Comparison of ENCODE assay signal across 8 mouse cellular contexts in the genomic region with DNA sequence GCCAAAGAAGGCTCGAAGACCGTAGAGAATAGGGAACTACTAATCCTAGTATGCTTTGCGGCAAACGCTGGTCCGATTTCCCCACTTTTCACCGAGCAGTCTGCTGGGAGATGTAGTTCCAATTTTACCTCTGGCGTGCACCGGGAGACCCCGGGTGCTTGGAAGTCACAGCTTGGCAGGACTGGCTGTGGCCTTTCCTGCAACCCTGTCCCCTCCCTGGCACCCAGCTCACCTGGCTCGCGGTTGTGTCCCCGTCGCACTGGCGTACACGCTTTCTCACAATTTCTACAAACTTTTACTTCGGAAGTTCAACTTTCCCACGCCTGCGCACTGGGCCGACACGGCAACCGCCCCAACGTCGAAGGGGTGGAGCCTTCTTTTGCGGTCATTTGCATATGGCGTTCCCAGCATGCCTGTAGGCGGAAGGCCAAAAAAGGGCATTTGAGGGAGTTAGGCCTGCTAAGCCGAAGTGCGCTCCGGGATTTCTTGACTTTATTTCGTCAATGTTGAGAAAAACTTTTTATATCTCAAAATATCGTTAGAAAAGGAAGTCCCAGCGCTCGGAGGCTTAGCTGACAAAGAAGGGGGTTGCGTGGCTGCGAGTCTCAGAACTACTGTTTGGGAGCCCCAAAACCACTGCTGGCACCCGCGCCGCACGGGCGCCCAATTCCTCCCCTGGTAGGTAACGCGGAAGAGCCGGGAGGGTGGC. TPM values are rescaled to one million over a fixed set of nuclear protein-coding genes. Genes with fewer than 3 reads are reported as not detected.
DNase-seq lines count a peak whose midpoint lies in the region; ATAC-seq and TF ChIP-seq lines count a peak whose summit lies in the region.

A gene (plus strand): TSS at position 418 of the 709 bp plus-strand sequence.

- H3K36me3 ChIP-seq in C2C12 (ENCODE audit: control insufficient read depth, insufficient read depth), result peaks cover 26% of the 10 kb centered on the region
- peaks cover 69% of the 10 kb centered on the region for H3K36me3 ChIP-seq in erythroblast, embryonic 14.5 days (ENCODE audit: control insufficient read depth)
- H3K36me3 ChIP-seq in heart, embryonic 11.5 days (ENCODE audit: control insufficient read depth, insufficient read depth, low read length), result peaks cover 32% of the 10 kb centered on the region
- H3K36me3 ChIP-seq in kidney, embryonic 16.5 days (ENCODE audit: insufficient read depth, low read length), result peaks cover 54% of the 10 kb centered on the region
- H3K36me3 ChIP-seq in liver, adult 2 months (ENCODE audit: control insufficient read depth, insufficient read depth, low read length), result peaks cover 10% of the 10 kb centered on the region; the same call in 1 of the 2 replicates
- H3K36me3 ChIP-seq in myocyte (ENCODE audit: control insufficient read depth, insufficient read depth), result no peaks in the 10 kb centered on the region
- peaks cover 12% of the 10 kb centered on the region for H3K36me3 ChIP-seq in splenic B cell, adult 2 months (ENCODE audit: control insufficient read depth, insufficient read depth, low read length, poor library complexity, severe bottlenecking)

- TF ChIP-seq POLR2A in brain, embryonic 14.5 days (IDR thresholded peaks at IDR 0.05; ENCODE audit: borderline replicate concordance, extremely low read depth, insufficient read depth, insufficient read length, poor library complexity, severe bottlenecking), result no peak
- 0 out of 2 replicates have a peak, but pooled peaks have one; percentile 60 for TF ChIP-seq POLR2A in liver, adult 2 months (IDR thresholded peaks at IDR 0.05; ENCODE audit: extremely low read depth, insufficient read depth, low read length)
- no peak for TF ChIP-seq POLR2A in myocyte (IDR thresholded peaks at IDR 0.05; ENCODE audit: insufficient read length, low read depth)

- no peak for TF ChIP-seq CTCF in C2C12 (IDR thresholded peaks at IDR 0.05; ENCODE audit: control insufficient read depth, insufficient read depth, insufficient read length)
- TF ChIP-seq CTCF in brain, embryonic 14.5 days (IDR thresholded peaks at IDR 0.05; ENCODE audit: borderline replicate concordance, extremely low read depth, insufficient read depth, insufficient read length), result no peak
- TF ChIP-seq CTCF in liver, adult 2 months (IDR thresholded peaks at IDR 0.05; ENCODE audit: low read depth, low read length), result no peak

- H3K27ac ChIP-seq in heart, embryonic 11.5 days (ENCODE audit: low read depth, low read length), result peak within 1 kb of the TSS; percentile 86
- H3K27ac ChIP-seq in kidney, embryonic 16.5 days (ENCODE audit: low read length), result peak within 1 kb of the TSS; percentile 95
- H3K27ac ChIP-seq in liver, adult 2 months (replicated peaks; ENCODE audit: insufficient read depth, low read depth, low read length), result peak within 1 kb of the TSS; percentile 90

- H3ac ChIP-seq in C2C12 (ENCODE audit: control insufficient read depth, insufficient read length, low read depth), result peak within 1 kb of the TSS; percentile 94
- H3ac ChIP-seq in myocyte (ENCODE audit: control insufficient read depth, insufficient read length), result peak within 1 kb of the TSS; percentile 50

- H3K4me2 ChIP-seq in heart, embryonic 11.5 days, result peak within 1 kb of the TSS; percentile 97
- peak within 1 kb of the TSS; percentile 96 for H3K4me2 ChIP-seq in kidney, embryonic 16.5 days (replicated peaks; ENCODE audit: low read depth, low read length)
- peak within 1 kb of the TSS; percentile 98 for H3K4me2 ChIP-seq in myocyte (ENCODE audit: low read depth)

- peak; percentile 98 for DNase-seq in brain, embryonic 14.5 days (ENCODE audit: low read depth)
- peak; percentile 93 for DNase-seq in liver, adult 2 months (ENCODE audit: extremely low read depth, low read depth, low spot score)
- peak; percentile 98 for DNase-seq in splenic B cell, adult 2 months (ENCODE audit: low read depth, low spot score)

- peak within 1 kb of the TSS; percentile 79 for H3K4me3 ChIP-seq in C2C12 (ENCODE audit: insufficient read depth, poor library complexity, severe bottlenecking)
- H3K4me3 ChIP-seq in erythroblast, embryonic 14.5 days (replicated peaks), result peak within 1 kb of the TSS; percentile 84
- H3K4me3 ChIP-seq in heart, embryonic 11.5 days (ENCODE audit: low read depth, low read length), result peak within 1 kb of the TSS; percentile 71
- peak within 1 kb of the TSS; percentile 89 for H3K4me3 ChIP-seq in kidney, embryonic 16.5 days (ENCODE audit: low read length)
- H3K4me3 ChIP-seq in liver, adult 2 months (ENCODE audit: insufficient read depth, low read depth, low read length), result peak within 1 kb of the TSS; percentile 83
- H3K4me3 ChIP-seq in myocyte, result peak within 1 kb of the TSS; percentile 86

- no peaks in the 10 kb centered on the region for H3K9me3 ChIP-seq in erythroblast, embryonic 14.5 days (ENCODE audit: control insufficient read depth, low read length)
- H3K9me3 ChIP-seq in heart, embryonic 11.5 days (replicated peaks; ENCODE audit: control insufficient read depth, low read length), result no peaks in the 10 kb centered on the region
- H3K9me3 ChIP-seq in kidney, embryonic 16.5 days (ENCODE audit: low read length), result no peaks in the 10 kb centered on the region

- peak; percentile 82 for ATAC-seq in heart, embryonic 11.5 days (replicated peaks; ENCODE audit: insufficient number of reproducible peaks, low FRiP score, low TSS enrichment)
- ATAC-seq in kidney, embryonic 16.5 days (ENCODE audit: low FRiP score, low TSS enrichment), result peak; percentile 91

- peaks cover 18% of the 10 kb centered on the region for H3K79me3 ChIP-seq in C2C12 (ENCODE audit: low read depth)

- H3K9ac ChIP-seq in heart, embryonic 11.5 days (ENCODE audit: low read depth, low read length), result peak within 1 kb of the TSS; percentile 89
- H3K9ac ChIP-seq in kidney, embryonic 16.5 days (replicated peaks; ENCODE audit: low read length), result peak within 1 kb of the TSS; percentile 92
- H3K9ac ChIP-seq in liver, adult 2 months (ENCODE audit: low read depth, low read length), result peak within 1 kb of the TSS; percentile 88

- H3K27me3 ChIP-seq in C2C12 (ENCODE audit: control insufficient read depth, insufficient read depth, insufficient read length) (no peaks in the 10 kb centered on the region), myocyte (ENCODE audit: control insufficient read depth, insufficient read depth, insufficient read length) (no peaks in the 10 kb centered on the region)
- H3K27me3 ChIP-seq in erythroblast, embryonic 14.5 days (ENCODE audit: control insufficient read depth), result no peaks in the 10 kb centered on the region
- no peaks in the 10 kb centered on the region for H3K27me3 ChIP-seq in heart, embryonic 11.5 days (ENCODE audit: control insufficient read depth, insufficient read depth, low read length)
- no peaks in the 10 kb centered on the region for H3K27me3 ChIP-seq in kidney, embryonic 16.5 days (ENCODE audit: insufficient read depth, low read length)
- H3K27me3 ChIP-seq in liver, adult 2 months (ENCODE audit: control insufficient read depth, insufficient read depth, low read length), result no peaks in the 10 kb centered on the region
- no peaks in the 10 kb centered on the region for H3K27me3 ChIP-seq in splenic B cell, adult 2 months (ENCODE audit: control insufficient read depth, insufficient read depth, low read length, poor library complexity, severe bottlenecking)

- peaks cover 62% of the 10 kb centered on the region for H3K4me1 ChIP-seq in erythroblast, embryonic 14.5 days (ENCODE audit: control insufficient read depth)
- H3K4me1 ChIP-seq in heart, embryonic 11.5 days (ENCODE audit: control insufficient read depth, insufficient read depth, low read length), result peaks cover 27% of the 10 kb centered on the region
- peaks cover 40% of the 10 kb centered on the region for H3K4me1 ChIP-seq in kidney, embryonic 16.5 days (ENCODE audit: insufficient read depth, low read length)
- peaks cover 6% of the 10 kb centered on the region; the same call in 1 of the 2 replicates for H3K4me1 ChIP-seq in liver, adult 2 months (ENCODE audit: control insufficient read depth, insufficient read depth, low read length)

- H3K79me2 ChIP-seq in C2C12 (ENCODE audit: control insufficient read depth, insufficient read depth) (peaks cover 46% of the 10 kb centered on the region), myocyte (ENCODE audit: control insufficient read depth, insufficient read depth) (peaks cover 20% of the 10 kb centered on the region)
- 0 out of 2 replicates have a peak, but pooled peaks cover under 1% of the 10 kb centered on the region for H3K79me2 ChIP-seq in liver, adult 2 months (ENCODE audit: control insufficient read depth, insufficient read depth, low read length)

- WGBS in heart, embryonic 11.5 days (ENCODE audit: insufficient replicate concordance), result under 1% methylated on average over 43 of the region's 43 CpGs
- under 1% methylated on average over 43 of the region's 43 CpGs for WGBS in kidney, embryonic 16.5 days
- WGBS in liver, adult 2 months, result under 1% methylated on average over 43 of the region's 43 CpGs

TF ChIP-seq in C2C12, 6 proteins besides CTCF, POLR2A, EP300 and RAD21:
- TF ChIP-seq MYOG (IDR thresholded peaks at IDR 0.05; ENCODE audit: control insufficient read depth, extremely low read depth, insufficient read length) (no peak), FOSL1 (IDR thresholded peaks at IDR 0.05; ENCODE audit: insufficient read depth, low read length, poor library complexity, severe bottlenecking) (no peak), CEBPB (IDR thresholded peaks at IDR 0.05; ENCODE audit: low read depth) (no peak), USF1 (IDR thresholded peaks at IDR 0.05; ENCODE audit: low read depth) (no peak), MYOD1 (IDR thresholded peaks at IDR 0.05; ENCODE audit: control insufficient read depth, insufficient read length, low read depth) (no peak), MAX (IDR thresholded peaks at IDR 0.05) (no peak)

TF ChIP-seq in myocyte, 11 proteins besides CTCF, POLR2A, EP300 and RAD21:
- no peak for TF ChIP-seq MYOD1 (IDR thresholded peaks at IDR 0.05; ENCODE audit: control insufficient read depth in 1 of 3, insufficient read length in 2 of 3, low read depth in 2 of 3)
- no peak for TF ChIP-seq REST (IDR thresholded peaks at IDR 0.05; ENCODE audit: insufficient read depth, insufficient read length)
- TF ChIP-seq E2F4 (IDR thresholded peaks at IDR 0.05; ENCODE audit: insufficient read depth), result no peak
- no peak for TF ChIP-seq MAX (IDR thresholded peaks at IDR 0.05; ENCODE audit: low read depth)
- peak; percentile 36 for TF ChIP-seq POLR2AphosphoS2 (IDR thresholded peaks at IDR 0.05; ENCODE audit: insufficient read length, low read depth)
- TF ChIP-seq SRF (IDR thresholded peaks at IDR 0.05; ENCODE audit: control insufficient read depth, insufficient read length, low read depth), result peak; percentile 98
- no peak for TF ChIP-seq TCF12 (IDR thresholded peaks at IDR 0.05; ENCODE audit: insufficient read depth, poor library complexity, severe bottlenecking)

RNA-seq across cellular contexts. Expression of the gene that starts here (rescaled TPM):
- polyA plus RNA-seq in C2C12 (2012; fragmentation: generic; extraction: Trizol), result 43.7 TPM
- 84.4 and 130 TPM in 2 replicates for polyA plus RNA-seq in brain, embryonic 14.5 days (2012; rRNA removed)
- 10.4 and 10.6 TPM in 2 replicates for polyA plus RNA-seq in erythroblast, embryonic 14.5 days (2012)
- 57.3 and 61.4 TPM in 2 replicates for polyA plus RNA-seq in heart, embryonic 11.5 days (2014; fragmentation: Nextera tagmentation; extraction: Ambion mirVana)
- polyA plus RNA-seq in kidney, embryonic 16.5 days (2015; fragmentation: Nextera tagmentation; extraction: Ambion mirVana), result 109 TPM in 2 replicates
- 58.5 and 59.0 TPM in 2 replicates for total RNA-seq in liver, adult 2 months (2014; rRNA removed)
- 82.0 and 101 TPM in 2 replicates for polyA plus RNA-seq in liver, adult 2 months (2012; rRNA removed)
- polyA plus RNA-seq in myocyte (2012; fragmentation: generic; extraction: Trizol), result 45.1 TPM

Comparison
In these comparisons a context has a peak if more than half of its experiments do, and no peak if none do; other contexts are left out.
1. Peak in every context shown above with its lines: DNase-seq, ATAC-seq, H3K4me3 ChIP-seq and H3K27ac ChIP-seq.